Mouse (Mus musculus) hindbrain, embryonic 15.5 days (tissue): Measurements from ENCODE around the gene Cd33. TPM values are rescaled to one million over a fixed set of nuclear protein-coding genes. Genes with fewer than 3 reads are reported as not detected.

Experiments used
- ATAC-seq: fragments of 200-750 bp; cut with Nextera tagmentation; 2 replicates; pipeline ENCODE4 v1.8.0; 2017; ENCODE audit warnings: low read depth, moderate number of reproducible peaks, moderate TSS enrichment; ENCODE audit not compliant: low FRiP score
- H3K27ac ChIP-seq: fragments of 300-500 bp; sonication (generic); replicated peaks from 2 replicates; pipeline ENCODE4 v1.5.1; 2015; ENCODE audit warnings: mild to moderate bottlenecking, inconsistent platforms
- H3K27me3 ChIP-seq: fragments of 300-500 bp; sonication (generic); 2 replicates; pipeline ENCODE4 v1.6.1; 2015; ENCODE audit warnings: control low read depth, inconsistent platforms
- H3K36me3 ChIP-seq: fragments of 300-500 bp; sonication (generic); 2 replicates; pipeline ENCODE4 v1.6.1; 2015; ENCODE audit warnings: control low read depth, inconsistent platforms
- H3K4me1 ChIP-seq: fragments of 300-500 bp; sonication (generic); replicated peaks from 2 replicates; pipeline ENCODE4 v1.6.1; 2015; ENCODE audit warnings: control low read depth, inconsistent platforms
- H3K4me2 ChIP-seq: fragments of 300-500 bp; sonication (generic); 2 replicates; pipeline ENCODE4 v1.6.1; 2015; ENCODE audit warnings: moderate library complexity, mild to moderate bottlenecking, inconsistent platforms
- H3K4me3 ChIP-seq: fragments of 300-500 bp; sonication (generic); 2 replicates; pipeline ENCODE4 v1.5.1; 2015; ENCODE audit warnings: mild to moderate bottlenecking, inconsistent platforms
- H3K9ac ChIP-seq: fragments of 300-500 bp; sonication (generic); 2 replicates; pipeline ENCODE4 v1.6.1; 2015; ENCODE audit warnings: inconsistent platforms
- H3K9me3 ChIP-seq: fragments of 300-500 bp; sonication (generic); 2 replicates; pipeline ENCODE4 v1.6.1; 2016; ENCODE audit warnings: control low read depth, inconsistent platforms
- WGBS: fragments of 180-500 bp; shearing (Covaris S2); methylation state at CpG from one replicate; pipeline ENCODE4 v1.1.7; 2015; 5-methylcytosine and 5-hydroxymethylcytosine counted together
- polyA plus RNA-seq: library from polyadenylated mRNA; unstranded; fragments of >200 nt; fragmentation: Nextera tagmentation; extraction: Ambion mirVana; gene quantifications from 2 replicates; pipeline ENCODE4 v1.2.1, GENCODE M21; 2015

Cd33 gene
- polyA plus RNA-seq: 1.6 and 1.7 TPM in 2 replicates

GRCm38 (mm10) chr7:43544225-43544977 is at the start of gene Cd33:
TSS of gene Cd33 (minus strand) at chr7:43544428.
- 83% methylated on average over 7 of the region's 7 CpGs for WGBS

GRCm38 (mm10) chr7:43584790-43585189 is 40.6 kb upstream of the Cd33 start:
- Histone ChIP-seq H3K27ac (no peak overlapping the region), H3K4me1 (peaks cover 23% of the 10 kb centered on the region), H3K9ac (no peak overlapping the region), H3K27me3 (no peaks in the 10 kb centered on the region), H3K4me2 (no peak overlapping the region), H3K9me3 (no peaks in the 10 kb centered on the region), H3K36me3 (peaks cover 59% of the 10 kb centered on the region), H3K4me3 (no peak overlapping the region)
- no peak for ATAC-seq
- 90% methylated on average over 5 of the region's 5 CpGs for WGBS

More at GRCm38 (mm10) chr7:43544225-43544977, at the start of gene Cd33:
- Histone ChIP-seq H3K4me3 (no peak within 1 kb of the TSS), H3K4me1 (no peaks in the 10 kb centered on the region), H3K27me3 (no peaks in the 10 kb centered on the region), H3K9me3 (no peaks in the 10 kb centered on the region), H3K36me3 (no peaks in the 10 kb centered on the region), H3K9ac (no peak within 1 kb of the TSS), H3K27ac (no peak within 1 kb of the TSS), H3K4me2 (no peak within 1 kb of the TSS)
- ATAC-seq: no peak

- H3K27ac ChIP-seq: peak overlapping the region; percentile 86
- H3K4me2 ChIP-seq: peak overlapping the region; percentile 63
- H3K4me3 ChIP-seq: peak overlapping the region; percentile 52
- H3K9ac ChIP-seq: peak overlapping the region; percentile 69
- peaks cover 18% of the 10 kb centered on the region for H3K36me3 ChIP-seq
- peaks cover 23% of the 10 kb centered on the region for H3K4me1 ChIP-seq
- ATAC-seq: no peak
- no peaks in the 10 kb centered on the region for H3K9me3 ChIP-seq
- WGBS: 68% methylated on average over 5 of the region's 5 CpGs
- no peaks in the 10 kb centered on the region for H3K27me3 ChIP-seq
These were observed 36.3 kb upstream of the Cd33 start for GRCm38 (mm10) chr7:43580526-43580925.

GRCm38 (mm10) chr7:43579440-43580171 is 35.4 kb upstream of the Cd33 start, which contains the start of gene Zfp719:
TSS of gene Zfp719 (plus strand) at chr7:43579610.
- peaks cover 23% of the 10 kb centered on the region for H3K4me1 ChIP-seq
- H3K27ac ChIP-seq: peak within 1 kb of the TSS; percentile 86
- peak within 1 kb of the TSS; percentile 52 for H3K4me3 ChIP-seq
- H3K36me3 ChIP-seq: peaks cover 16% of the 10 kb centered on the region
- ATAC-seq: peak; percentile 98
- WGBS: under 1% methylated on average over 37 of the region's 37 CpGs
- H3K9me3 ChIP-seq: no peaks in the 10 kb centered on the region
- peak within 1 kb of the TSS; percentile 63 for H3K4me2 ChIP-seq
- H3K9ac ChIP-seq: peak within 1 kb of the TSS; percentile 69
- no peaks in the 10 kb centered on the region for H3K27me3 ChIP-seq

- H3K9ac ChIP-seq: no peak overlapping the region
- H3K27ac ChIP-seq: no peak overlapping the region
- no peaks in the 10 kb centered on the region for H3K4me1 ChIP-seq
- H3K4me2 ChIP-seq: no peak overlapping the region
- 98% methylated on average over 2 of the region's 2 CpGs for WGBS
- H3K36me3 ChIP-seq: peaks cover 78% of the 10 kb centered on the region
- H3K4me3 ChIP-seq: no peak overlapping the region
- H3K27me3 ChIP-seq: no peaks in the 10 kb centered on the region
- H3K9me3 ChIP-seq: no peaks in the 10 kb centered on the region
- ATAC-seq: no peak
These were observed 27.0 kb upstream of the Cd33 start for GRCm38 (mm10) chr7:43571216-43571615.

- H3K27ac ChIP-seq: no peak overlapping the region
- peaks cover 26% of the 10 kb centered on the region for H3K36me3 ChIP-seq
- WGBS: 54% methylated on average over 6 of the region's 6 CpGs
- peak overlapping the region; percentile 80 for H3K4me2 ChIP-seq
- peak overlapping the region; percentile 85 for H3K4me3 ChIP-seq
- no peaks in the 10 kb centered on the region for H3K27me3 ChIP-seq
- peaks cover 18% of the 10 kb centered on the region for H3K4me1 ChIP-seq
- ATAC-seq: no peak
- no peaks in the 10 kb centered on the region for H3K9me3 ChIP-seq
- H3K9ac ChIP-seq: peak overlapping the region; percentile 78
These were observed 19.1 kb upstream of the Cd33 start for GRCm38 (mm10) chr7:43563300-43563699.

- Histone ChIP-seq H3K27me3 (no peaks in the 10 kb centered on the region), H3K9ac (peak overlapping the region; percentile 78), H3K4me3 (peak overlapping the region; percentile 85), H3K4me1 (peaks cover 18% of the 10 kb centered on the region), H3K9me3 (no peaks in the 10 kb centered on the region), H3K27ac (peak overlapping the region; percentile 90), H3K4me2 (peak overlapping the region; percentile 80), H3K36me3 (peaks cover 19% of the 10 kb centered on the region)
- peak; percentile 12 for ATAC-seq
- WGBS: 0% methylated on average over 10 of the region's 10 CpGs
These were observed 18.4 kb upstream of the Cd33 start for GRCm38 (mm10) chr7:43562651-43563070.

- peaks cover 14% of the 10 kb centered on the region for H3K36me3 ChIP-seq
- H3K27me3 ChIP-seq: no peaks in the 10 kb centered on the region
- under 1% methylated on average over 27 of the region's 27 CpGs for WGBS
- peak within 1 kb of the TSS; percentile 78 for H3K9ac ChIP-seq
- peak within 1 kb of the TSS; percentile 85 for H3K4me3 ChIP-seq
- no peaks in the 10 kb centered on the region for H3K9me3 ChIP-seq
- peak within 1 kb of the TSS; percentile 80 for H3K4me2 ChIP-seq
- ATAC-seq: peak; percentile 96
- H3K27ac ChIP-seq: peak within 1 kb of the TSS; percentile 90
- H3K4me1 ChIP-seq: peaks cover 18% of the 10 kb centered on the region
These were observed 17.9 kb upstream of the Cd33 start, which contains the start of gene Zfp658 for GRCm38 (mm10) chr7:43562006-43562633. TSS of gene Zfp658 (plus strand) at chr7:43562256.

GRCm38 (mm10) chr7:43556901-43557300 is 12.7 kb upstream of the Cd33 start:
- no peaks in the 10 kb centered on the region for H3K27me3 ChIP-seq
- no peak for ATAC-seq
- H3K36me3 ChIP-seq: no peaks in the 10 kb centered on the region
- no peak overlapping the region for H3K4me3 ChIP-seq
- no peak overlapping the region for H3K9ac ChIP-seq
- no peaks in the 10 kb centered on the region for H3K4me1 ChIP-seq
- 91% methylated on average over 1 of the region's 1 CpGs for WGBS
- H3K27ac ChIP-seq: no peak overlapping the region
- no peaks in the 10 kb centered on the region for H3K9me3 ChIP-seq
- H3K4me2 ChIP-seq: no peak overlapping the region

- no peak for ATAC-seq
- no peak overlapping the region for H3K27ac ChIP-seq
- H3K4me1 ChIP-seq: no peaks in the 10 kb centered on the region
- no peak overlapping the region for H3K9ac ChIP-seq
- H3K36me3 ChIP-seq: no peaks in the 10 kb centered on the region
- no peaks in the 10 kb centered on the region for H3K9me3 ChIP-seq
- no peaks in the 10 kb centered on the region for H3K27me3 ChIP-seq
- 95% methylated on average over 5 of the region's 5 CpGs for WGBS
- H3K4me3 ChIP-seq: no peak overlapping the region
- H3K4me2 ChIP-seq: no peak overlapping the region
These were observed 11.1 kb upstream of the Cd33 start for GRCm38 (mm10) chr7:43555351-43555750.

GRCm38 (mm10) chr7:43554550-43554949 is 10.3 kb upstream of the Cd33 start:
- H3K4me3 ChIP-seq: no peak overlapping the region
- no peak overlapping the region for H3K9ac ChIP-seq
- no peak overlapping the region for H3K4me2 ChIP-seq
- no peak overlapping the region for H3K27ac ChIP-seq
- H3K36me3 ChIP-seq: no peaks in the 10 kb centered on the region
- H3K9me3 ChIP-seq: no peaks in the 10 kb centered on the region
- H3K4me1 ChIP-seq: no peaks in the 10 kb centered on the region
- ATAC-seq: no peak
- WGBS: 71% methylated on average over 3 of the region's 3 CpGs
- H3K27me3 ChIP-seq: no peaks in the 10 kb centered on the region

- WGBS: 85% methylated on average over 4 of the region's 4 CpGs
- Histone ChIP-seq H3K36me3 (no peaks in the 10 kb centered on the region), H3K4me2 (no peak overlapping the region), H3K9ac (no peak overlapping the region), H3K27ac (no peak overlapping the region), H3K27me3 (no peaks in the 10 kb centered on the region), H3K9me3 (no peaks in the 10 kb centered on the region), H3K4me1 (no peaks in the 10 kb centered on the region), H3K4me3 (no peak overlapping the region)
- ATAC-seq: no peak
These were observed 8.9 kb upstream of the Cd33 start for GRCm38 (mm10) chr7:43553153-43553552.
